Mouse (Mus musculus): ENCODE measurements around the gene Galnt18. TPM values are rescaled to one million over a fixed set of nuclear protein-coding genes. Genes with fewer than 3 reads are reported as not detected.

Galnt18 gene
- polyA plus RNA-seq, 1 experiment from 2014 or later = 19.2 TPM

GRCm38 (mm10) chr7:111589506-111590125, 190.2 kb downstream of the Galnt18 start:
- H3K4me2 ChIP-seq (ENCODE audit: low read depth, low read length) = no peak overlapping the region
- ATAC-seq (replicated peaks; ENCODE audit: extremely low read depth, insufficient read depth, low FRiP score) = no peak
- H3K4me3 ChIP-seq (ENCODE audit: low read length) = no peak overlapping the region
- no peak overlapping the region for H3K9ac ChIP-seq (ENCODE audit: low read length)
- WGBS = 66% methylated on average over 5 of the region's 5 CpGs
- no peaks in the 10 kb centered on the region for H3K36me3 ChIP-seq (ENCODE audit: control insufficient read depth, insufficient read depth)
- H3K4me1 ChIP-seq (ENCODE audit: control insufficient read depth, insufficient read depth, low read length) = peaks cover 11% of the 10 kb centered on the region
- H3K27ac ChIP-seq (ENCODE audit: low read length) = no peak overlapping the region
- no peaks in the 10 kb centered on the region for H3K27me3 ChIP-seq (ENCODE audit: control insufficient read depth, insufficient read depth, low read length)
- no peaks in the 10 kb centered on the region for H3K9me3 ChIP-seq (replicated peaks; ENCODE audit: control insufficient read depth, low read length)

- Histone ChIP-seq H3K27me3 (ENCODE audit: control insufficient read depth, insufficient read depth, low read length) (no peaks in the 10 kb centered on the region), H3K4me1 (ENCODE audit: control insufficient read depth, insufficient read depth, low read length) (peaks cover 11% of the 10 kb centered on the region), H3K9me3 (replicated peaks; ENCODE audit: control insufficient read depth, low read length) (no peaks in the 10 kb centered on the region), H3K4me2 (ENCODE audit: low read depth, low read length) (no peak overlapping the region), H3K36me3 (ENCODE audit: control insufficient read depth, insufficient read depth) (no peaks in the 10 kb centered on the region), H3K27ac (ENCODE audit: low read length) (no peak overlapping the region), H3K9ac (ENCODE audit: low read length) (no peak overlapping the region), H3K4me3 (ENCODE audit: low read length) (no peak overlapping the region)
- peak; percentile 77 for ATAC-seq (replicated peaks; ENCODE audit: extremely low read depth, insufficient read depth, low FRiP score)
- 57% methylated on average over 4 of the region's 4 CpGs for WGBS
Observed at GRCm38 (mm10) chr7:111588291-111588781, 191.4 kb downstream of the Galnt18 start.

- H3K36me3 ChIP-seq (ENCODE audit: control insufficient read depth, insufficient read depth) = no peaks in the 10 kb centered on the region
- no peaks in the 10 kb centered on the region for H3K9me3 ChIP-seq (replicated peaks; ENCODE audit: control insufficient read depth, low read length)
- H3K4me2 ChIP-seq (ENCODE audit: low read depth, low read length) = no peak overlapping the region
- WGBS = 72% methylated on average over 6 of the region's 6 CpGs
- no peak for ATAC-seq (replicated peaks; ENCODE audit: extremely low read depth, insufficient read depth, low FRiP score)
- no peaks in the 10 kb centered on the region for H3K4me1 ChIP-seq (ENCODE audit: control insufficient read depth, insufficient read depth, low read length)
- no peak overlapping the region for H3K4me3 ChIP-seq (ENCODE audit: low read length)
- H3K27me3 ChIP-seq (ENCODE audit: control insufficient read depth, insufficient read depth, low read length) = no peaks in the 10 kb centered on the region
- no peak overlapping the region for H3K27ac ChIP-seq (ENCODE audit: low read length)
- H3K9ac ChIP-seq (ENCODE audit: low read length) = no peak overlapping the region
Observed at GRCm38 (mm10) chr7:111580547-111580946, 199.2 kb downstream of the Galnt18 start.

- Histone ChIP-seq H3K4me2 (ENCODE audit: low read depth, low read length) (no peak overlapping the region), H3K9ac (ENCODE audit: low read length) (no peak overlapping the region), H3K4me3 (ENCODE audit: low read length) (no peak overlapping the region), H3K27me3 (ENCODE audit: control insufficient read depth, insufficient read depth, low read length) (no peaks in the 10 kb centered on the region), H3K36me3 (ENCODE audit: control insufficient read depth, insufficient read depth) (no peaks in the 10 kb centered on the region), H3K27ac (ENCODE audit: low read length) (no peak overlapping the region), H3K4me1 (ENCODE audit: control insufficient read depth, insufficient read depth, low read length) (peaks cover 4% of the 10 kb centered on the region; the same call in 1 of the 2 replicates), H3K9me3 (replicated peaks; ENCODE audit: control insufficient read depth, low read length) (no peaks in the 10 kb centered on the region)
- 39% methylated on average over 2 of the region's 2 CpGs for WGBS
- no peak for ATAC-seq (replicated peaks; ENCODE audit: extremely low read depth, insufficient read depth, low FRiP score)
Observed at GRCm38 (mm10) chr7:111575096-111575495, 204.7 kb downstream of the Galnt18 start.

- Histone ChIP-seq H3K9ac (ENCODE audit: low read length) (no peak overlapping the region), H3K4me2 (ENCODE audit: low read depth, low read length) (no peak overlapping the region), H3K27ac (ENCODE audit: low read length) (no peak overlapping the region), H3K4me3 (ENCODE audit: low read length) (no peak overlapping the region), H3K4me1 (ENCODE audit: control insufficient read depth, insufficient read depth, low read length) (peaks cover 4% of the 10 kb centered on the region; the same call in 1 of the 2 replicates), H3K36me3 (ENCODE audit: control insufficient read depth, insufficient read depth) (no peaks in the 10 kb centered on the region), H3K27me3 (ENCODE audit: control insufficient read depth, insufficient read depth, low read length) (no peaks in the 10 kb centered on the region), H3K9me3 (replicated peaks; ENCODE audit: control insufficient read depth, low read length) (no peaks in the 10 kb centered on the region)
- no peak for ATAC-seq (replicated peaks; ENCODE audit: extremely low read depth, insufficient read depth, low FRiP score)
- 64% methylated on average over 2 of the region's 2 CpGs for WGBS
Observed at GRCm38 (mm10) chr7:111572336-111572735, 207.4 kb downstream of the Galnt18 start.

- no peak overlapping the region for H3K4me3 ChIP-seq (ENCODE audit: low read length)
- peaks cover 5% of the 10 kb centered on the region; the same call in 1 of the 2 replicates for H3K9me3 ChIP-seq (replicated peaks; ENCODE audit: control insufficient read depth, low read length)
- no peaks in the 10 kb centered on the region for H3K27me3 ChIP-seq (ENCODE audit: control insufficient read depth, insufficient read depth, low read length)
- no peak overlapping the region for H3K27ac ChIP-seq (ENCODE audit: low read length)
- H3K4me1 ChIP-seq (ENCODE audit: control insufficient read depth, insufficient read depth, low read length) = no peaks in the 10 kb centered on the region
- ATAC-seq (replicated peaks; ENCODE audit: extremely low read depth, insufficient read depth, low FRiP score) = no peak
- 74% methylated on average over 6 of the region's 6 CpGs for WGBS
- H3K9ac ChIP-seq (ENCODE audit: low read length) = no peak overlapping the region
- no peak overlapping the region for H3K4me2 ChIP-seq (ENCODE audit: low read depth, low read length)
- no peaks in the 10 kb centered on the region for H3K36me3 ChIP-seq (ENCODE audit: control insufficient read depth, insufficient read depth)
Observed at GRCm38 (mm10) chr7:111566838-111567237, 212.9 kb downstream of the Galnt18 start.

- no peak overlapping the region for H3K9ac ChIP-seq (ENCODE audit: low read length)
- ATAC-seq (replicated peaks; ENCODE audit: extremely low read depth, insufficient read depth, low FRiP score) = no peak
- H3K27me3 ChIP-seq (ENCODE audit: control insufficient read depth, insufficient read depth, low read length) = no peaks in the 10 kb centered on the region
- no peak overlapping the region for H3K4me3 ChIP-seq (ENCODE audit: low read length)
- H3K4me1 ChIP-seq (ENCODE audit: control insufficient read depth, insufficient read depth, low read length) = no peaks in the 10 kb centered on the region
- H3K27ac ChIP-seq (ENCODE audit: low read length) = no peak overlapping the region
- H3K36me3 ChIP-seq (ENCODE audit: control insufficient read depth, insufficient read depth) = no peaks in the 10 kb centered on the region
- H3K9me3 ChIP-seq (replicated peaks; ENCODE audit: control insufficient read depth, low read length) = peaks cover 14% of the 10 kb centered on the region
- WGBS = 65% methylated on average over 9 of the region's 9 CpGs
- H3K4me2 ChIP-seq (ENCODE audit: low read depth, low read length) = no peak overlapping the region
Observed at GRCm38 (mm10) chr7:111563316-111564110, 216.3 kb downstream of the Galnt18 start.

- H3K4me3 ChIP-seq (ENCODE audit: low read length) = no peak overlapping the region
- H3K36me3 ChIP-seq (ENCODE audit: control insufficient read depth, insufficient read depth) = no peaks in the 10 kb centered on the region
- H3K4me1 ChIP-seq (ENCODE audit: control insufficient read depth, insufficient read depth, low read length) = no peaks in the 10 kb centered on the region
- 73% methylated on average over 3 of the region's 3 CpGs for WGBS
- H3K9me3 ChIP-seq (replicated peaks; ENCODE audit: control insufficient read depth, low read length) = peaks cover 14% of the 10 kb centered on the region
- H3K27ac ChIP-seq (ENCODE audit: low read length) = no peak overlapping the region
- ATAC-seq (replicated peaks; ENCODE audit: extremely low read depth, insufficient read depth, low FRiP score) = no peak
- no peaks in the 10 kb centered on the region for H3K27me3 ChIP-seq (ENCODE audit: control insufficient read depth, insufficient read depth, low read length)
- H3K4me2 ChIP-seq (ENCODE audit: low read depth, low read length) = no peak overlapping the region
- H3K9ac ChIP-seq (ENCODE audit: low read length) = no peak overlapping the region
Observed at GRCm38 (mm10) chr7:111560097-111560496, 219.7 kb downstream of the Galnt18 start.

- WGBS = 34% methylated on average over 3 of the region's 3 CpGs
- Histone ChIP-seq H3K36me3 (ENCODE audit: control insufficient read depth, insufficient read depth) (no peaks in the 10 kb centered on the region), H3K4me3 (ENCODE audit: low read length) (no peak overlapping the region), H3K9ac (ENCODE audit: low read length) (no peak overlapping the region), H3K4me1 (ENCODE audit: control insufficient read depth, insufficient read depth, low read length) (no peaks in the 10 kb centered on the region), H3K27ac (ENCODE audit: low read length) (no peak overlapping the region), H3K4me2 (ENCODE audit: low read depth, low read length) (no peak overlapping the region), H3K9me3 (replicated peaks; ENCODE audit: control insufficient read depth, low read length) (peaks cover 9% of the 10 kb centered on the region), H3K27me3 (ENCODE audit: control insufficient read depth, insufficient read depth, low read length) (no peaks in the 10 kb centered on the region)
- no peak for ATAC-seq (replicated peaks; ENCODE audit: extremely low read depth, insufficient read depth, low FRiP score)
Observed at GRCm38 (mm10) chr7:111559011-111559410, 220.8 kb downstream of the Galnt18 start.

All from heart, embryonic 16.5 days (tissue).